Comparison of ENCODE assay signal across 8 mouse cellular contexts in genomic region chr7:45277136-45277760, GRCm38 (mm10). TPM values are rescaled to one million over a fixed set of nuclear protein-coding genes. Genes with fewer than 3 reads are reported as not detected.
DNase-seq lines count a peak whose midpoint lies in the region; ATAC-seq lines count a peak whose summit lies in the region.

Gene Slc6a21 (plus strand): TSS chr7:45277513.

- peak within 1 kb of the TSS; percentile 37; the same call in 1 of the 2 replicates for H3K9ac ChIP-seq in hindbrain, embryonic 11.5 days (ENCODE audit: low read depth, low read length)

- peak within 1 kb of the TSS; percentile 28 for H3K4me3 ChIP-seq in hindbrain, embryonic 11.5 days (ENCODE audit: low read depth, low read length)

- no peaks in the 10 kb centered on the region for H3K36me3 ChIP-seq in hindbrain, embryonic 11.5 days (ENCODE audit: control insufficient read depth, insufficient read depth, low read length)

- no peak within 1 kb of the TSS for H3K27ac ChIP-seq in hindbrain, embryonic 11.5 days (ENCODE audit: low read depth, low read length)

- DNase-seq in MN1 (ENCODE audit: low spot score), result peak; percentile 32
- DNase-seq in cerebellum, adult 9-10 months, result peak; percentile 79
- peak; percentile 34 to 63 for DNase-seq in frontal cortex, postnatal 10 days (ENCODE audit: low spot score in 2 of 2)
- peak; percentile 72 for DNase-seq in hindbrain, embryonic 11.5 days (ENCODE audit: low spot score)
- peak; percentile 64 for DNase-seq in layer of hippocampus, adult 9-11 months
- DNase-seq in lung, postnatal 25 days (ENCODE audit: low spot score), result peak; percentile 84
- DNase-seq in retina, embryonic 14.5 days (ENCODE audit: low spot score), result peak; percentile 68
- peak; percentile 85 for DNase-seq in thymus, postnatal 4 days

- H3K4me1 ChIP-seq in hindbrain, embryonic 11.5 days (replicated peaks; ENCODE audit: control insufficient read depth, insufficient read depth, low read length), result peaks cover 2% of the 10 kb centered on the region; the same call in 1 of the 2 replicates

- H3K4me2 ChIP-seq in hindbrain, embryonic 11.5 days (replicated peaks; ENCODE audit: low read depth, low read length), result peak within 1 kb of the TSS; percentile 56

- H3K27me3 ChIP-seq in hindbrain, embryonic 11.5 days (ENCODE audit: control insufficient read depth, insufficient read depth, low read length), result no peaks in the 10 kb centered on the region; the same call in 1 of the 2 replicates

- no peak for ATAC-seq in hindbrain, embryonic 11.5 days (ENCODE audit: low FRiP score)

- 7% methylated on average over 44 of the region's 44 CpGs for WGBS in hindbrain, embryonic 11.5 days

- no peaks in the 10 kb centered on the region for H3K9me3 ChIP-seq in hindbrain, embryonic 11.5 days (ENCODE audit: control insufficient read depth, low read length)

RNA-seq across cellular contexts. Expression of gene Slc6a21, which starts in this region (rescaled TPM):
- not detected in 2 replicates for polyA plus RNA-seq in hindbrain, embryonic 11.5 days (2014; fragmentation: Nextera tagmentation; extraction: Ambion mirVana)

Comparison
In these comparisons a context has a peak if more than half of its experiments do, and no peak if none do; other contexts are left out.
1. Peak in DNase-seq, H3K4me3 ChIP-seq, H3K9ac ChIP-seq and H3K4me2 ChIP-seq in hindbrain, embryonic 11.5 days; RNA of the gene not detected or under 1 TPM.
2. DNase-seq: peak in every context shown above with its lines; median percentile 85 in thymus, postnatal 4 days; 84 in lung, postnatal 25 days; 79 in cerebellum, adult 9-10 months; 72 in hindbrain, embryonic 11.5 days; 68 in retina, embryonic 14.5 days; 64 in layer of hippocampus, adult 9-11 months; 48 in frontal cortex, postnatal 10 days; 32 in MN1.